Mouse (Mus musculus) limb, embryonic 13.5 days (tissue): Measurements from ENCODE around the gene Larp7. TPM values are rescaled to one million over a fixed set of nuclear protein-coding genes. Genes with fewer than 3 reads are reported as not detected.
A peak's percentile ranks its signal among the peaks of the same experiment; 100 is the strongest.

Experiments
- ATAC-seq: fragments of 200-750 bp; cut with Nextera tagmentation; 2 replicates; pipeline ENCODE4 v1.8.0; 2017; ENCODE audit warnings: low read depth, moderate number of reproducible peaks, moderate TSS enrichment; ENCODE audit not compliant: low FRiP score
- H3K27ac ChIP-seq: fragments of 300-500 bp; sonication (generic); 2 replicates; pipeline ENCODE4 v1.5.1; 2015; ENCODE audit warnings: inconsistent platforms, mild to moderate bottlenecking, moderate library complexity
- H3K27me3 ChIP-seq: fragments of 300-500 bp; sonication (generic); 2 replicates; pipeline ENCODE4 v1.6.1; 2015; ENCODE audit warnings: mild to moderate bottlenecking, inconsistent platforms
- H3K36me3 ChIP-seq: fragments of 300-500 bp; sonication (generic); 2 replicates; pipeline ENCODE4 v1.6.1; 2015; ENCODE audit warnings: inconsistent platforms, mild to moderate bottlenecking, moderate library complexity
- H3K4me1 ChIP-seq: fragments of 300-500 bp; sonication (generic); 2 replicates; pipeline ENCODE4 v1.6.1; 2015; ENCODE audit warnings: inconsistent platforms
- H3K4me2 ChIP-seq: fragments of 300-500 bp; sonication (generic); replicated peaks from 2 replicates; pipeline ENCODE4 v1.6.1; 2015; ENCODE audit warnings: inconsistent platforms, mild to moderate bottlenecking, moderate library complexity
- H3K4me3 ChIP-seq: fragments of 300-500 bp; sonication (generic); 2 replicates; pipeline ENCODE4 v1.5.1; 2015; ENCODE audit warnings: moderate library complexity, mild to moderate bottlenecking, inconsistent platforms
- H3K9ac ChIP-seq: fragments of 300-500 bp; sonication (generic); 2 replicates; pipeline ENCODE4 v1.6.1; 2015; ENCODE audit warnings: mild to moderate bottlenecking, inconsistent platforms
- H3K9me3 ChIP-seq: fragments of 300-500 bp; sonication (generic); 2 replicates; pipeline ENCODE4 v1.6.1; 2016; ENCODE audit warnings: inconsistent platforms
- WGBS: fragments of 180-500 bp; shearing (Covaris S2); methylation state at CpG from one replicate; pipeline ENCODE4 v1.1.7; 2015; 5-methylcytosine and 5-hydroxymethylcytosine counted together
- polyA plus RNA-seq: library from polyadenylated mRNA; unstranded; fragments of >200 nt; fragmentation: Nextera tagmentation; extraction: Ambion mirVana; gene quantifications from 2 replicates; pipeline ENCODE4 v1.2.1, GENCODE M21; 2015

Gene Larp7
- 66.2 and 67.5 TPM in 2 replicates for polyA plus RNA-seq

DNA sequence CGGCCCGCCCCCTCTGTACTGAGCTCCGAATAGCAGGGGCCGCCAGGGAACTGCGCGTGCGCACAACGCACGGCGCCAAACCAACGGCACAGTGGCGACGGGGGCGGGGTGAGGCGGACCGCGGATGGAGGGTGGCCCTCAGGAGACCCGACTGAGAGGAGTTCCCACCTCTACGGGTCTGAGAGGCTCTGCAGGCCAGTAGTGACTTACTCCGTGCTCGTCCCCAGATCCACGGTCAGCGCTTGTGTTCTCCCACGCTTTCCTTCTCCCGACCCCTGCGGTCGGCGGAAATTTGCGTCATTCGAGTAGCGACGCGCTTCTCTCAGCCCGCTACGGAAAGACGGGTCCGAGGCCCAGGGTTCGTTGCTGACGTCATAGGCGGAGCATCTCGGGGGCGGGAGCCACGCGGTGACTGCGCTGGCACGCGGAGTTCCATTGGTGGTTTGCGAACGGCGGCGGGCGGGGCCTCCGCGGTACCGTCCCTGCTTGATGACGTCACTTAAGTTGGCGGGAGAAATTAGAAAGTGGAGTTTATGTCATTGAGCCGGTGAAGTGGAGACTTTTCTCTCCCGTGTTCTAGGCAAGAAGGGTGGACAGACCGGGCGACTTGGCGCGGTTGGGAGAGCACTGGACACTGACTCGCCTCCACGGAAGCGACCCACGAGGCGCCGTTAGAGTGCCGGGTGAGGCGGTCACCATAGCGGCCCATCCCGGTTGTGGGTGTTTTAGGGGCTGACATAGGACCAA lies at the start of gene Larp7, which contains the start of gene Zgrf1:
Gene Larp7, minus strand, starts transcription at position 377 of the 747 bp plus-strand sequence.
Gene Zgrf1, plus strand, starts transcription at position 517 of the 747 bp plus-strand sequence.
- Histone ChIP-seq H3K27me3 (no peaks in the 10 kb centered on the region), H3K36me3 (peaks cover 20% of the 10 kb centered on the region), H3K4me2 (peak within 1 kb of the TSS; percentile 75), H3K9ac (peak within 1 kb of the TSS; percentile 76), H3K9me3 (no peaks in the 10 kb centered on the region), H3K27ac (peak within 1 kb of the TSS; percentile 88), H3K4me3 (peak within 1 kb of the TSS; percentile 84), H3K4me1 (peaks cover 19% of the 10 kb centered on the region)
- WGBS: under 1% methylated on average over 71 of the region's 73 CpGs
- peak; percentile 99 for ATAC-seq

GRCm38 (mm10) chr3:127597136-127597535 lies 44.0 kb upstream of the Larp7 start:
- 84% methylated on average over 1 of the region's 1 CpGs for WGBS
- Histone ChIP-seq H3K27ac (no peak overlapping the region), H3K27me3 (no peaks in the 10 kb centered on the region), H3K9me3 (no peaks in the 10 kb centered on the region), H3K4me2 (no peak overlapping the region), H3K36me3 (peaks cover 40% of the 10 kb centered on the region), H3K4me3 (no peak overlapping the region), H3K4me1 (no peaks in the 10 kb centered on the region), H3K9ac (no peak overlapping the region)
- no peak for ATAC-seq

DNA sequence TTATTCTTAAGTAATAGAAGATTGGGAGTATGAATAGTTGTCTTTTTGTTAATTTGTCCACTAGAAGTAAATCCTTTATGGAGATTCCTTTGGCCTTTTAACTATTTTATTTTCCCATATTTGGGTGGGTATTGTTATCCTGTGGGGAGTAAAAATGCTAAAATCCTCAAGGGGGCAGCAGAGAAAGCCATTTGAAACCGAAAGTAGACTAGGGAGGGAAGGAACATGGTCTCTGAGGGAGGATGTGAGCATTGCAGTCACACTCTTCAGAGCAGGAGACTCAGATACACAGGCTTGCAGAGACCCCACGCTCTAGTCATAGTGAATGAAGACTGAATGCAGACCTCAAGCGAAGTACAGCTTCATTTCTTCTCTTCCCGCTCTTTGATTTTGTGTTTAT lies 19.4 kb upstream of the Larp7 start:
- no peak overlapping the region for H3K4me3 ChIP-seq
- no peaks in the 10 kb centered on the region for H3K4me1 ChIP-seq
- H3K36me3 ChIP-seq: peaks cover 45% of the 10 kb centered on the region
- ATAC-seq: no peak
- WGBS: 64% methylated on average over 4 of the region's 4 CpGs
- no peaks in the 10 kb centered on the region for H3K9me3 ChIP-seq
- no peaks in the 10 kb centered on the region for H3K27me3 ChIP-seq
- H3K4me2 ChIP-seq: no peak overlapping the region
- H3K9ac ChIP-seq: no peak overlapping the region
- no peak overlapping the region for H3K27ac ChIP-seq

GRCm38 (mm10) chr3:127565129-127565528 lies 12.0 kb upstream of the Larp7 start:
- Histone ChIP-seq H3K4me3 (no peak overlapping the region), H3K9ac (no peak overlapping the region), H3K27ac (no peak overlapping the region), H3K27me3 (no peaks in the 10 kb centered on the region), H3K9me3 (no peaks in the 10 kb centered on the region), H3K4me1 (no peaks in the 10 kb centered on the region), H3K36me3 (peaks cover 58% of the 10 kb centered on the region), H3K4me2 (no peak overlapping the region)
- 80% methylated on average over 3 of the region's 3 CpGs for WGBS
- ATAC-seq: no peak

DNA sequence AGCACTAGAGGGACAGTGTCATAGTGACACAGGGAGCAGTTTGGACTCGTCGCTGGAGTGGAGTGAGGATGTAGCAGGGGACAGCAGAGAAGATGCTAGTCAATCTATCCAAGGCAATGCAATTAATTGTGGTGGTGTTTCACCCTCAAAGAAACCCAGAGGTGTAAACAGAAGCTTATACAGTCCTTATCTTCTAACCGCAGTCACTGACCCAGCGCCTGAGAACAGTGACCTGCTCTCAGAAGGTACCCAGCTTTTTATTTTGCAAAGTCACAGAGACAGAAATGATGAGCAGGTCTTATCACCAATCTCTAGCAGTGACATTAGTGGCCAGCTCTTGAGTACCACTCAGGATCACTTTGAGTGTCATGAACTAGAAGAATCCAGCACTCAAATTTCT lies 9.8 kb upstream of the Larp7 start:
- no peaks in the 10 kb centered on the region for H3K27me3 ChIP-seq
- WGBS: 89% methylated on average over 4 of the region's 4 CpGs
- H3K27ac ChIP-seq: no peak overlapping the region
- ATAC-seq: no peak
- H3K36me3 ChIP-seq: peaks cover 43% of the 10 kb centered on the region
- H3K9ac ChIP-seq: no peak overlapping the region
- no peak overlapping the region for H3K4me2 ChIP-seq
- H3K9me3 ChIP-seq: no peaks in the 10 kb centered on the region
- no peaks in the 10 kb centered on the region for H3K4me1 ChIP-seq
- no peak overlapping the region for H3K4me3 ChIP-seq

DNA sequence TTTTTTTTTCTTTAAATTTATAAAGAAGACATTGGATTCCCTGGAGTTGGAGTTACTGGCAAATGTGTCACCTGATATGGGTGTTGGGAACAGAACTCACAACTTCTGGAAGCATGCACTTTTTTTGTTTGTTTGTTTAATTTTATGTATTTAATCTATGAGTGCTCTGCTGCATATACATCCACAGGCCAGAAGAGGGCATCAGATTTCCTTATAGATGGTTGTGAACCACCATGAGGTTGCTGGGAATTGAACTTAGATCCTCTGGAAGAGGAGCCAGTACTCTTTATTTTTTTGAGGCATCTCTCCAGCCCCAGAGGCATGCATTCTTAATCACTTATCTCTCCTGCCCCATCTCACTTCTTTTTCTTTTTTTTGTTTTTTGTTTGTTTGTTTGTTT lies 5.1 kb upstream of the Larp7 start:
- Histone ChIP-seq H3K27me3 (no peaks in the 10 kb centered on the region), H3K9ac (no peak overlapping the region), H3K36me3 (peaks cover 44% of the 10 kb centered on the region), H3K4me2 (no peak overlapping the region), H3K4me3 (no peak overlapping the region), H3K9me3 (no peaks in the 10 kb centered on the region), H3K27ac (no peak overlapping the region), H3K4me1 (peaks cover 11% of the 10 kb centered on the region)
- ATAC-seq: no peak

GRCm38 (mm10) chr3:127554723-127555122 lies 1.6 kb upstream of the Larp7 start:
- Histone ChIP-seq H3K9ac (no peak overlapping the region), H3K36me3 (peaks cover 21% of the 10 kb centered on the region), H3K9me3 (no peaks in the 10 kb centered on the region), H3K27ac (no peak overlapping the region), H3K4me3 (peak overlapping the region; percentile 84), H3K27me3 (no peaks in the 10 kb centered on the region), H3K4me1 (peaks cover 19% of the 10 kb centered on the region), H3K4me2 (peak overlapping the region; percentile 75)
- ATAC-seq: no peak
- WGBS: 60% methylated on average over 5 of the region's 5 CpGs

GRCm38 (mm10) chr3:127553720-127554043 lies 533 bp upstream of the Larp7 start:
- Histone ChIP-seq H3K4me3 (peak overlapping the region; percentile 84), H3K27me3 (no peaks in the 10 kb centered on the region), H3K9ac (peak overlapping the region; percentile 69), H3K27ac (no peak overlapping the region), H3K9me3 (no peaks in the 10 kb centered on the region), H3K36me3 (peaks cover 21% of the 10 kb centered on the region), H3K4me2 (peak overlapping the region; percentile 75), H3K4me1 (peaks cover 19% of the 10 kb centered on the region)
- ATAC-seq: no peak
- 2% methylated on average over 4 of the region's 4 CpGs for WGBS

GRCm38 (mm10) chr3:127552434-127552972 lies 646 bp downstream of the Larp7 start:
- WGBS: 9% methylated on average over 9 of the region's 13 CpGs
- peak overlapping the region; percentile 84 for H3K4me3 ChIP-seq
- peak overlapping the region; percentile 64 for H3K4me2 ChIP-seq
- H3K9ac ChIP-seq: peak overlapping the region; percentile 76
- no peak for ATAC-seq
- peak overlapping the region; percentile 61 for H3K27ac ChIP-seq
- H3K36me3 ChIP-seq: peaks cover 18% of the 10 kb centered on the region
- H3K4me1 ChIP-seq: peaks cover 19% of the 10 kb centered on the region
- no peaks in the 10 kb centered on the region for H3K27me3 ChIP-seq
- no peaks in the 10 kb centered on the region for H3K9me3 ChIP-seq

- no peak for ATAC-seq
- Histone ChIP-seq H3K36me3 (peaks cover 31% of the 10 kb centered on the region), H3K4me1 (peaks cover 9% of the 10 kb centered on the region; the same call in 1 of the 2 replicates), H3K4me2 (no peak overlapping the region), H3K27me3 (no peaks in the 10 kb centered on the region), H3K9ac (no peak overlapping the region), H3K9me3 (no peaks in the 10 kb centered on the region), H3K27ac (no peak overlapping the region), H3K4me3 (no peak overlapping the region)
- 30% methylated on average over 5 of the region's 5 CpGs for WGBS
These were observed 5.3 kb downstream of the Larp7 start for GRCm38 (mm10) chr3:127547882-127548281.

GRCm38 (mm10) chr3:127544610-127545121 lies 8.5 kb downstream of the Larp7 start:
- Histone ChIP-seq H3K4me2 (no peak overlapping the region), H3K27ac (no peak overlapping the region), H3K4me3 (no peak overlapping the region), H3K27me3 (no peaks in the 10 kb centered on the region), H3K4me1 (no peaks in the 10 kb centered on the region), H3K9me3 (no peaks in the 10 kb centered on the region), H3K9ac (no peak overlapping the region), H3K36me3 (peaks cover 45% of the 10 kb centered on the region)
- WGBS: 33% methylated on average over 5 of the region's 5 CpGs
- no peak for ATAC-seq

GRCm38 (mm10) chr3:127543976-127544375 lies 9.2 kb downstream of the Larp7 start:
- no peak overlapping the region for H3K9ac ChIP-seq
- no peak overlapping the region for H3K4me2 ChIP-seq
- 84% methylated on average over 4 of the region's 4 CpGs for WGBS
- no peaks in the 10 kb centered on the region for H3K9me3 ChIP-seq
- no peaks in the 10 kb centered on the region for H3K4me1 ChIP-seq
- peaks cover 45% of the 10 kb centered on the region for H3K36me3 ChIP-seq
- ATAC-seq: no peak
- no peak overlapping the region for H3K4me3 ChIP-seq
- no peaks in the 10 kb centered on the region for H3K27me3 ChIP-seq
- H3K27ac ChIP-seq: no peak overlapping the region
